Mouse (Mus musculus): Measurements from ENCODE around the gene Gipc2.

- TF ChIP-seq CTCF (IDR thresholded peaks at IDR 0.05; ENCODE audit: low read depth, low read length) (no peak), POLR2AphosphoS5 (IDR thresholded peaks at IDR 0.05; ENCODE audit: insufficient replicate concordance, low read depth, low read length) (no peak), TAL1 (conservative IDR thresholded peaks at IDR 0.05; ENCODE audit: low read depth, low read length) (no peak)
Measured at GRCm38 (mm10) chr3:152130963-152131362, 35.1 kb downstream of the Gipc2 start.

All from G1E (cell line).